Mouse (Mus musculus): ENCODE results near the gene Mmp9. TPM values are rescaled to one million over a fixed set of nuclear protein-coding genes. Genes with fewer than 3 reads are reported as not detected.

Gene Mmp9
- total and polyA plus RNA-seq, 2 experiments from 2014 or later = 7.1 to 8.8 TPM

- Histone ChIP-seq H3K27ac (peak overlapping the region; percentile 69; the same call in 1 of the 2 replicates), H3K4me2 (ENCODE audit: low read depth, low read length) (peak overlapping the region; percentile 61), H3K27me3 (ENCODE audit: insufficient read depth, low read length) (0 out of 2 replicates have a peak, but pooled peaks cover 2% of the 10 kb centered on the region), H3K36me3 (ENCODE audit: insufficient read depth, low read length) (no peaks in the 10 kb centered on the region), H3K9ac (replicated peaks; ENCODE audit: low read length) (peak overlapping the region; percentile 63), H3K4me1 (ENCODE audit: insufficient read depth, low read length) (0 out of 2 replicates have a peak, but pooled peaks cover 3% of the 10 kb centered on the region), H3K9me3 (ENCODE audit: low read length) (no peaks in the 10 kb centered on the region), H3K4me3 (ENCODE audit: low read length) (peak overlapping the region; percentile 54)
- WGBS = 6% methylated on average over 17 of the region's 17 CpGs
- DNase-seq (ENCODE audit: low spot score) (peak; percentile 85), ATAC-seq (peak; percentile 41; the same call in 1 of the 2 replicates)
- TF ChIP-seq CTCF (IDR thresholded peaks at IDR 0.05; ENCODE audit: low read depth) = peak; percentile 86
Measured at GRCm38 (mm10) chr2:164961506-164962182, 21.1 kb downstream of the Mmp9 start.

GRCm38 (mm10) chr2:164962183-164962580, 21.6 kb downstream of the Mmp9 start:
- H3K4me2 ChIP-seq (ENCODE audit: low read depth, low read length) = peak overlapping the region; percentile 61; the same call in 1 of the 2 replicates
- H3K9ac ChIP-seq (replicated peaks; ENCODE audit: low read length) = no peak overlapping the region
- H3K27me3 ChIP-seq (ENCODE audit: insufficient read depth, low read length) = peaks cover 8% of the 10 kb centered on the region; the same call in 1 of the 2 replicates
- no peak overlapping the region for H3K27ac ChIP-seq
- no peak overlapping the region; the same call in 1 of the 2 replicates for H3K4me3 ChIP-seq (ENCODE audit: low read length)
- 0 out of 2 replicates have a peak, but pooled peaks cover 4% of the 10 kb centered on the region for H3K4me1 ChIP-seq (ENCODE audit: insufficient read depth, low read length)
- DNase-seq (ENCODE audit: low spot score) = no peak
- no peaks in the 10 kb centered on the region for H3K9me3 ChIP-seq (ENCODE audit: low read length)
- 48% methylated on average over 7 of the region's 7 CpGs for WGBS
- TF ChIP-seq CTCF (IDR thresholded peaks at IDR 0.05; ENCODE audit: low read depth) = no peak
- no peak for ATAC-seq
- no peaks in the 10 kb centered on the region for H3K36me3 ChIP-seq (ENCODE audit: insufficient read depth, low read length)

GRCm38 (mm10) chr2:164964242-164964894, 23.8 kb downstream of the Mmp9 start:
- Histone ChIP-seq H3K4me1 (ENCODE audit: insufficient read depth, low read length) (0 out of 2 replicates have a peak, but pooled peaks cover 10% of the 10 kb centered on the region), H3K9ac (replicated peaks; ENCODE audit: low read length) (no peak overlapping the region), H3K27me3 (ENCODE audit: insufficient read depth, low read length) (peaks cover 23% of the 10 kb centered on the region), H3K4me3 (ENCODE audit: low read length) (no peak overlapping the region), H3K4me2 (ENCODE audit: low read depth, low read length) (peak overlapping the region; percentile 47), H3K9me3 (ENCODE audit: low read length) (no peaks in the 10 kb centered on the region), H3K36me3 (ENCODE audit: insufficient read depth, low read length) (no peaks in the 10 kb centered on the region), H3K27ac (peak overlapping the region; percentile 80)
- peak; percentile 47 for ATAC-seq
- DNase-seq (ENCODE audit: low spot score) = peak; percentile 84
- WGBS = 7% methylated on average over 9 of the region's 9 CpGs
- no peak for TF ChIP-seq CTCF (IDR thresholded peaks at IDR 0.05; ENCODE audit: low read depth)

GRCm38 (mm10) chr2:164964981-164965380, 24.4 kb downstream of the Mmp9 start:
- Histone ChIP-seq H3K9ac (replicated peaks; ENCODE audit: low read length) (no peak overlapping the region), H3K27me3 (ENCODE audit: insufficient read depth, low read length) (peaks cover 29% of the 10 kb centered on the region), H3K4me3 (ENCODE audit: low read length) (no peak overlapping the region), H3K27ac (peak overlapping the region; percentile 80), H3K36me3 (ENCODE audit: insufficient read depth, low read length) (no peaks in the 10 kb centered on the region), H3K4me1 (ENCODE audit: insufficient read depth, low read length) (0 out of 2 replicates have a peak, but pooled peaks cover 10% of the 10 kb centered on the region), H3K9me3 (ENCODE audit: low read length) (no peaks in the 10 kb centered on the region), H3K4me2 (ENCODE audit: low read depth, low read length) (peak overlapping the region; percentile 47)
- 94% methylated on average over 1 of the region's 1 CpGs for WGBS
- no peak for TF ChIP-seq CTCF (IDR thresholded peaks at IDR 0.05; ENCODE audit: low read depth)
- DNase-seq (ENCODE audit: low spot score) = no peak
- no peak for ATAC-seq

- no peaks in the 10 kb centered on the region for H3K9me3 ChIP-seq (ENCODE audit: low read length)
- H3K27me3 ChIP-seq (ENCODE audit: insufficient read depth, low read length) = peaks cover 29% of the 10 kb centered on the region
- no peak overlapping the region for H3K27ac ChIP-seq
- 31% methylated on average over 8 of the region's 8 CpGs for WGBS
- no peak overlapping the region for H3K9ac ChIP-seq (replicated peaks; ENCODE audit: low read length)
- H3K4me1 ChIP-seq (ENCODE audit: insufficient read depth, low read length) = 0 out of 2 replicates have a peak, but pooled peaks cover 15% of the 10 kb centered on the region
- H3K36me3 ChIP-seq (ENCODE audit: insufficient read depth, low read length) = no peaks in the 10 kb centered on the region
- no peak for TF ChIP-seq CTCF (IDR thresholded peaks at IDR 0.05; ENCODE audit: low read depth)
- H3K4me2 ChIP-seq (ENCODE audit: low read depth, low read length) = no peak overlapping the region
- H3K4me3 ChIP-seq (ENCODE audit: low read length) = no peak overlapping the region
- no peak for ATAC-seq
- DNase-seq (ENCODE audit: low spot score) = peak; percentile 64
Measured at GRCm38 (mm10) chr2:164966381-164966780, 25.8 kb downstream of the Mmp9 start.

GRCm38 (mm10) chr2:164967193-164967592, 26.6 kb downstream of the Mmp9 start:
- peak overlapping the region; percentile 61 for H3K4me2 ChIP-seq (ENCODE audit: low read depth, low read length)
- no peak for ATAC-seq
- H3K27ac ChIP-seq = peak overlapping the region; percentile 89
- DNase-seq (ENCODE audit: low spot score) = no peak
- H3K27me3 ChIP-seq (ENCODE audit: insufficient read depth, low read length) = peaks cover 29% of the 10 kb centered on the region
- no peaks in the 10 kb centered on the region for H3K36me3 ChIP-seq (ENCODE audit: insufficient read depth, low read length)
- H3K9me3 ChIP-seq (ENCODE audit: low read length) = no peaks in the 10 kb centered on the region
- H3K4me1 ChIP-seq (ENCODE audit: insufficient read depth, low read length) = 0 out of 2 replicates have a peak, but pooled peaks cover 18% of the 10 kb centered on the region
- TF ChIP-seq CTCF (IDR thresholded peaks at IDR 0.05; ENCODE audit: low read depth) = peak; percentile 29; the same call in 1 of the 2 replicates
- no peak overlapping the region; the same call in 1 of the 2 replicates for H3K9ac ChIP-seq (replicated peaks; ENCODE audit: low read length)
- no peak overlapping the region for H3K4me3 ChIP-seq (ENCODE audit: low read length)
- WGBS = 10% methylated on average over 6 of the region's 6 CpGs

All from hindbrain, postnatal 0 days (tissue).